Mouse (Mus musculus): Measurements from ENCODE around the gene Bank1. TPM values are rescaled to one million over a fixed set of nuclear protein-coding genes. Genes with fewer than 3 reads are reported as not detected.
"Not testable (repeated sequence)": the region's sequence is repeated elsewhere in the genome, so short reads cannot be mapped to it uniquely, and the experiment has no call there.

Gene Bank1
- total and polyA plus RNA-seq, 2 experiments from 2014 or later, result 0.30 TPM; not detected in 1

GRCm38 (mm10) chr3:136321936-136322335 is 3.9 kb downstream of the Bank1 start:
- ATAC-seq (ENCODE audit: insufficient read depth, low read depth) (no peak), DNase-seq (ENCODE audit: low spot score) (no peak)
- Histone ChIP-seq H3K27me3 (ENCODE audit: control insufficient read depth, insufficient read depth, low read length) (no peaks in the 10 kb centered on the region), H3K4me1 (ENCODE audit: control insufficient read depth, insufficient read depth) (no peaks in the 10 kb centered on the region), H3K9ac (replicated peaks; ENCODE audit: low read depth, low read length) (no peak overlapping the region), H3K27ac (ENCODE audit: low read depth) (no peak overlapping the region), H3K4me3 (ENCODE audit: low read depth, low read length) (no peak overlapping the region), H3K4me2 (ENCODE audit: low read depth, low read length) (no peak overlapping the region), H3K9me3 (replicated peaks; ENCODE audit: control insufficient read depth, low read length) (no peaks in the 10 kb centered on the region), H3K36me3 (replicated peaks; ENCODE audit: control insufficient read depth, insufficient read depth, low read length) (no peaks in the 10 kb centered on the region)
- no peak for TF ChIP-seq CTCF (IDR thresholded peaks at IDR 0.05; ENCODE audit: low read depth)
- TF ChIP-seq EP300 (IDR thresholded peaks at IDR 0.05; ENCODE audit: low read depth), result no peak
- 84% methylated on average over 3 of the region's 3 CpGs for WGBS

DNA sequence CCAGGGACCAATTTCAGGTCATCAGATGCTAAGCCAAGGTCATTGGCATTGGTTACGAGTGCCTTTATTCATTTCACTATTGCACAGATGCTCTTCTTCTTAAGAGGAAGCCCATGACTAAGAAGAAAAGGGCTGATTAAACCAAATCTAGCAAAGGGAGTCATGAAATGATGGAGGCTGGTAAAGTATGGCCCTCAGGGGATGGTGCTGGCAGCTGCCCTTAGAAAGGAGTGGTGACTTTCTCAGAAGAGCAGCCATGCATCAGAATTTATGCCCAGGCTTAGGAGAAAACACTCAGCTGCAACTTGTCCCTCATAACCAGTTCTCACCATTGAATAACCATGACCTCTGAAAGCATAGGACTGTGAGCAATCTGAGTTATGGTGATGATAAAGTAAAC is 17.4 kb downstream of the Bank1 start:
- TF ChIP-seq EP300 (IDR thresholded peaks at IDR 0.05; ENCODE audit: low read depth) (no peak), CTCF (IDR thresholded peaks at IDR 0.05; ENCODE audit: low read depth) (no peak)
- Histone ChIP-seq H3K9me3 (replicated peaks; ENCODE audit: control insufficient read depth, low read length) (no peaks in the 10 kb centered on the region), H3K4me1 (ENCODE audit: control insufficient read depth, insufficient read depth) (no peaks in the 10 kb centered on the region), H3K27ac (ENCODE audit: low read depth) (no peak overlapping the region), H3K9ac (replicated peaks; ENCODE audit: low read depth, low read length) (no peak overlapping the region), H3K4me3 (ENCODE audit: low read depth, low read length) (no peak overlapping the region), H3K4me2 (ENCODE audit: low read depth, low read length) (no peak overlapping the region), H3K27me3 (ENCODE audit: control insufficient read depth, insufficient read depth, low read length) (no peaks in the 10 kb centered on the region), H3K36me3 (replicated peaks; ENCODE audit: control insufficient read depth, insufficient read depth, low read length) (no peaks in the 10 kb centered on the region)
- no peak for DNase-seq (ENCODE audit: low spot score)
- 83% methylated on average over 1 of the region's 1 CpGs for WGBS
- no peak for ATAC-seq (ENCODE audit: insufficient read depth, low read depth)

DNA sequence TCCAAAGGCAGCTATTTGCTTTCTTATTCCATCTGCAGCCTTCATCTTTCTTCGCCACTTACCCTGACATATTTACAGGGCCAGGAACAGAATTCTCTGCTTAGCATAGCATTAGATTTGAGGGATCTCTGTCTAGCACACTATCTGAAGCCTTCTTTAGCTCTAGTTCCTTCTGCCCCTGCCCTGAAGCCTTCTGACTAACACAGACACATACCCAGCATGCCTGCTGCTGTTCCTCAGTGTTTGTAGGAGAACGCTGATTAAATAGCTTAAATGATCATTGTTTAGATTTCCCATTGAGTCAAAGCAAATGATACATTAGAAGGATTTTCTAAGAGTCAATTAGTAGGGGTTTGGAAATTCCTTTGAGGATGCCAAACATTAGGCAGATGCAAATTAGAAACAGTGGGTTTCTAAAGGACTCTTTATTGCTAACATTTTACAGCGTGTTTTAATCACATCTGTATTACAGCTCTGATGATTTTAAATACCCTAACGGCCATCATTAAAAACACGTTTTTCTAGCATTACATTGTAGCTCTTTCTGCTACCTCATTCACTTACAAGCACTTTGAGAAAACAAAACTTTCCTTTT is 19.2 kb downstream of the Bank1 start:
- WGBS, result 79% methylated on average over 5 of the region's 5 CpGs
- H3K4me2 ChIP-seq (ENCODE audit: low read depth, low read length), result no peak overlapping the region
- no peak overlapping the region for H3K4me3 ChIP-seq (ENCODE audit: low read depth, low read length)
- DNase-seq (ENCODE audit: low spot score) (no peak), ATAC-seq (ENCODE audit: insufficient read depth, low read depth) (no peak)
- no peak for TF ChIP-seq EP300 (IDR thresholded peaks at IDR 0.05; ENCODE audit: low read depth)
- no peak for TF ChIP-seq CTCF (IDR thresholded peaks at IDR 0.05; ENCODE audit: low read depth)
- no peaks in the 10 kb centered on the region for H3K27me3 ChIP-seq (ENCODE audit: control insufficient read depth, insufficient read depth, low read length)
- H3K9me3 ChIP-seq (replicated peaks; ENCODE audit: control insufficient read depth, low read length), result no peaks in the 10 kb centered on the region
- H3K27ac ChIP-seq (ENCODE audit: low read depth), result no peak overlapping the region
- no peaks in the 10 kb centered on the region for H3K36me3 ChIP-seq (replicated peaks; ENCODE audit: control insufficient read depth, insufficient read depth, low read length)
- H3K4me1 ChIP-seq (ENCODE audit: control insufficient read depth, insufficient read depth), result no peaks in the 10 kb centered on the region
- H3K9ac ChIP-seq (replicated peaks; ENCODE audit: low read depth, low read length), result no peak overlapping the region

DNA sequence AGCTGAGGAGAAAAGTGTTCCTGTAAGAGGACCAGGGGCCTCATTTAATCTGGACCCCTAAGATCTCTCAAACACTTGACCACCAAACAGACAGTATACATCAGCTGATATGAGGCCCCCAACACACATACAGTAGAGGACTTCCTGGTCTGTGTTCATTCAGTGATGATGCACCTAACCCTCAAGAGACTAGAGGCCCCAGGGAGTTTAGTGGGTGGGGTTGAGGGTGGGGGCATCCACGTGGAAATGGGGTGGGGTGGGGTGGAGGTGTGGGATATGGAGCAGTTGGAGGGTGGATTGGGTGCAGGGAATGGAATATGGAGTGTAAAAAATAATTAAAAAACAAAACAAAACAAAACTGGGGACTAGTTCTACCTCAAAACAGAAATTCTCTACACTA is 23.3 kb downstream of the Bank1 start:
- DNase-seq (ENCODE audit: low spot score) (no peak), ATAC-seq (ENCODE audit: insufficient read depth, low read depth) (no peak)
- WGBS, result 35% methylated on average over 1 of the region's 1 CpGs
- H3K9ac ChIP-seq (replicated peaks; ENCODE audit: low read depth, low read length), result no peak overlapping the region
- H3K4me3 ChIP-seq (ENCODE audit: low read depth, low read length), result no peak overlapping the region
- no peaks in the 10 kb centered on the region for H3K4me1 ChIP-seq (ENCODE audit: control insufficient read depth, insufficient read depth)
- no peaks in the 10 kb centered on the region for H3K9me3 ChIP-seq (replicated peaks; ENCODE audit: control insufficient read depth, low read length)
- no peaks in the 10 kb centered on the region for H3K36me3 ChIP-seq (replicated peaks; ENCODE audit: control insufficient read depth, insufficient read depth, low read length)
- H3K27me3 ChIP-seq (ENCODE audit: control insufficient read depth, insufficient read depth, low read length), result no peaks in the 10 kb centered on the region
- H3K4me2 ChIP-seq (ENCODE audit: low read depth, low read length), result no peak overlapping the region
- H3K27ac ChIP-seq (ENCODE audit: low read depth), result no peak overlapping the region
- TF ChIP-seq CTCF (IDR thresholded peaks at IDR 0.05; ENCODE audit: low read depth) (no peak), EP300 (IDR thresholded peaks at IDR 0.05; ENCODE audit: low read depth) (no peak)

DNA sequence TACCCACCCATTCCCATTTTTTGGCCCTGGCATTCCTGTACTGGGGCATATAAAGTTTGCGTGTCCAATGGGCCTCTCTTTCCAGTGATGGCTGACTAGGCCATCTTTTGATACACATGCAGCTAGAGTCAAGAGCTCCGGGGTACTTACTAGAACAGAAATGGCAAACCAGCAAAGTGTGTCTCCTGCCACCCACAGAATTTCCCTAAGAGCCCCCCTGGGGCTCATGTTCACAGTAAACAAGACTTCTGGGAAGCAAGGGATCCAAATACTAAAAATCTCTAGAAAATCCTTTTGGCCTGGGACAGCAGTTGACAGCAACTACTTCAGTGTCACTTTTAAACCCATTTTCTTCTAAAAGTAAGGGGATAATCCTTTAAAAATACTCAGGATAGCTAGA is 25.1 kb downstream of the Bank1 start:
- not testable (repeated sequence) for H3K36me3 ChIP-seq (replicated peaks; ENCODE audit: control insufficient read depth, insufficient read depth, low read length); H3K27ac ChIP-seq (ENCODE audit: low read depth); H3K4me3 ChIP-seq (ENCODE audit: low read depth, low read length); DNase-seq (ENCODE audit: low spot score); H3K4me2 ChIP-seq (ENCODE audit: low read depth, low read length); H3K9me3 ChIP-seq (replicated peaks; ENCODE audit: control insufficient read depth, low read length); H3K4me1 ChIP-seq (ENCODE audit: control insufficient read depth, insufficient read depth); ATAC-seq (ENCODE audit: insufficient read depth, low read depth); H3K9ac ChIP-seq (replicated peaks; ENCODE audit: low read depth, low read length); H3K27me3 ChIP-seq (ENCODE audit: control insufficient read depth, insufficient read depth, low read length)
- WGBS, result 79% methylated on average over 2 of the region's 2 CpGs

GRCm38 (mm10) chr3:136297355-136297754 is 28.5 kb downstream of the Bank1 start:
- Histone ChIP-seq H3K9me3 (replicated peaks; ENCODE audit: control insufficient read depth, low read length) (no peaks in the 10 kb centered on the region), H3K4me1 (ENCODE audit: control insufficient read depth, insufficient read depth) (no peaks in the 10 kb centered on the region), H3K27me3 (ENCODE audit: control insufficient read depth, insufficient read depth, low read length) (no peaks in the 10 kb centered on the region), H3K27ac (ENCODE audit: low read depth) (no peak overlapping the region), H3K4me3 (ENCODE audit: low read depth, low read length) (no peak overlapping the region), H3K4me2 (ENCODE audit: low read depth, low read length) (no peak overlapping the region), H3K9ac (replicated peaks; ENCODE audit: low read depth, low read length) (no peak overlapping the region), H3K36me3 (replicated peaks; ENCODE audit: control insufficient read depth, insufficient read depth, low read length) (no peaks in the 10 kb centered on the region)
- ATAC-seq (ENCODE audit: insufficient read depth, low read depth) (no peak), DNase-seq (ENCODE audit: low spot score) (no peak)
- TF ChIP-seq EP300 (IDR thresholded peaks at IDR 0.05; ENCODE audit: low read depth), result no peak
- TF ChIP-seq CTCF (IDR thresholded peaks at IDR 0.05; ENCODE audit: low read depth), result no peak
- WGBS, result 78% methylated on average over 2 of the region's 2 CpGs
